Mouse (Mus musculus): ENCODE measurements around the gene Plaa.
A peak's percentile ranks its signal among the peaks of the same experiment; 100 is the strongest.
"Not testable (repeated sequence)": the region's sequence is repeated elsewhere in the genome, so short reads cannot be mapped to it uniquely, and the experiment has no call there.

The Plaa gene

DNA sequence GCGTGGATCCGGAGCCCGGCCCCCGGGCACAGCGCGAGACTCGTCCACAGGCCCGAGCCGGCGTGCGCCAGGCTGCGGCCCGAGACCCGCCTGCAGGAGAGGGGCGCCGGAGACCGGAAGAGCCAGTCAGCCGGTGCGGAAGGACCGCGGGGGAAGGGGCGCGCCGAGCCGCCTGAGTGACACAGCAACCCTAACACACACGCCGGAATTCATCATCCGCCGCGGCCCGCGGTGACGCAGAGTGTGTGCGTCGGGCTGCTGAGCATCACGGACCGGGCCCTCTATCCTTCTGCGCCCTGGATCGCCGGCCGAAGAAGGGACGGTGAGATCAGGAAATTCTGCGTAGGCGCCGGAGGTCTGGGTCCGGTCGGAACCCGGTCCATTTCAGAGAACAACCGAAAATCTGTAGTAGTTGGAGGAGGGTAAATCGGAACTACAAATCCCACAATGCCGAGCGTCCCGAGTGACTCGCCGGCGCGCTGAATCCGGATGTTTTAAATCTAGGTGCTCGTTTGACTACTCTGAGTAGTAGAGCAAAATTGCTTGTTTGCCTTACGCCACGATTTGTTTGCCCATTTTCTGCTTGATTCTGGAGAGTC is at the start of gene Plaa:
Plaa (minus strand) TSS at position 214 of the 599 bp plus-strand sequence.
- DNase-seq (ENCODE audit: low read depth), result peak; percentile 96

DNA sequence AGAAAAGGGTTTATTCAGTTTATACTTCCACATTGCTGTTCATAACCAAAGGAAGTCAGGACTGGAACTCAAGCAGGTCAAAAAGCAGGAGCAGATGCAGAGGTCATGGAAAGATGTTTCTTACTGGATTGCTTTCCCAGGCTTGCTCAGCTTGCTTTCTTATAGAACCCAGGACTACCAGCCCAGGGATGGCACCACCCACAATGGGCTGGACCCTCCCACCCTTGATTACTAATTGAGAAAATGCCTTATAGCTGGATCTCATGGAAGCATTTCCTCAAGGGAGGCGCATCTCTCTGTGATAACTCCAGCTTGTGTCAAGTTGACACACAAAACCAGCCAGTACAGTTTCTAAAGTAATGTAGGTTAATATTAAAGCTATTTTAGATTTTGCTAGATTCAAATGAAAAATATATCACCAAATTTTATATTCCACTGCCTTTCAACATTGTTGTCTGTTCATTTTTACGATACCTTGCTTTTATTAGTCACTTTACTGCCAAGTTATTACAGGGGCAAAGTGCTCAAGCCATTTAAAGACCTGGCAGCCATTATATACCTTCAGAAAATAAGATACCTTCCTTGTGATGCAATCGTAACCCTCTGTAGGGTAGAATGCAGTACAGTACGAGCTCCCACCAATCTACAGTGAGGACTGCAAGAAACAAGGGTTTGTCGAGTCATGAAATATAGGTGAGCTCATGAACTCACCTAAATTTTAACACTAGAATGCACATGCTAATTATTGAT is 47.6 kb upstream of the Plaa start:
- not testable (repeated sequence) for DNase-seq (ENCODE audit: low read depth)

DNA sequence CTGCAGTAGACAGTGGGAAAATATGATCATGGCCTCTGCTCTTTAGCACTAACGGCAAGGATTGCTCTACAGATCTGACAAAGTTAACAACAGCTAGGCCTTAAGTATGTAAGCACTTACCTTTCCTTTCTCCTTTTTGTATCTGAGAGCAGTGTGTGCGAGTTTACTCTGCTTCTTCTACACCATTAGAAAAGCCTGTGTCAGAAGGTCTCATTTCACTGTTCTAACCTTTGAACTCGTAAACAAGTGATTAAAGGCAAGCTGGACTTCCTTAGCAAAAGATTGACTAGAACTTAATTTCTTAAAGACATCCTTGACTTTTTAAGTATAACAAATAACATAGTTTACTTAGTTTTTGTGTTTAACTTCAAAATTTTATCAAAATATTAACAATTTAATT is 46.9 kb upstream of the Plaa start, which contains the start of gene Lrrc19:
Lrrc19 (minus strand) TSS at position 225 of the 400 bp plus-strand sequence.
- DNase-seq (ENCODE audit: low read depth), result no peak

DNA sequence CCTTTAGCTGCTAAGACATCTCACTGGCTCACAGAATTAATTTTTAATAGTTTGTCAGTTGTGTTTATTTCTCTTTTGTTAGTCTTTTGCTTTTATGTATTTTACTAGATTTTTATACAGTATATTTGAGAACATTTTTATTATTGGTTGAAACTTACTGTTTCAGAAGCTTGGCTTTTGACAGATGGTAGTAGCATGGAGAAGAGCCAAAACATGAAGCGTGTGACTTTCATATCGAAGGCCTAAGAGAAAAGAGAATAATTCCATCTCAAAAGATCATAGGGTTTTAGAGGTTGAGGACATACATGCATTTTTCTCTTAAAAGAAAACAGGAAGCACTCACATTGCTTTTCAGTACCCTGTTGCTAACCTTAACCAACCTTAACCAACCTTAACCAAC is 40.1 kb upstream of the Plaa start:
- no peak for DNase-seq (ENCODE audit: low read depth)

DNA sequence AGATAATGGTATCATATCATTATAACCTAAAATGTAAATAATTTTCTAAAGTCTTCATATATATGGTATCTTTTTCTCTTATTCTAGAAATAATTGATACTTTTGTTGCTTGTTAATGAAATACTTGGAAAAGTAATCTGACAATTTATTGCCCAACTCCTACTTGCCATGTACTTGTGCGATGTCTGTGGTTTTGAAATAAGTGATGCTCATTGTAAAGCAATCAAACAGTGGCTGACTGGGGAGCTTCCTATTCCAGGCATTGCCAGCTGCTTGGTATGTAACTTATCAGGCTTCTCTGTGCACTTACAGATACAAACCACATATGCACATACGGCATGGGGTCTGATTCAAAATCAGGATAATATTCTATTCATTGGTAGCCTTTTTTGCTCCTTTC is 17.0 kb upstream of the Plaa start:
- no peak for DNase-seq (ENCODE audit: low read depth)

DNA sequence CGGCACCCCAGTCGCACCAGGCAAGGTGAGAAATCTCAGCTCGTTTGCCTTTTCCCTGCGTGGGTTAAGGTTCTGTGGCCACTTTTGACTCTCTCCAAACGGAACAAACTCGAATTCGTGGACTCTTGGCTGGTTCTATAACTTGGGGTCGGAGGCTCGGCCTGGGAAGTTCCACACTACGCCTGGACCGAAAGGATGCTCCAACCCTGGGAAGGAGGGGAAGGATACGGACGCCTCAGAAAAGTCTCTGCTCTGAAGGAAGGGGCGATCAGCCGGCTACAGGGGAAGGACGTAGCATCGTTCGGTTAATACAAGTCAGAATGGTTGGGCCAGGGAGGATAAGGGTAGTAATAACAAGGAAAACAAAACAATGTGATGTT is 11.6 kb upstream of the Plaa start:
- DNase-seq (ENCODE audit: low read depth), result no peak

DNA sequence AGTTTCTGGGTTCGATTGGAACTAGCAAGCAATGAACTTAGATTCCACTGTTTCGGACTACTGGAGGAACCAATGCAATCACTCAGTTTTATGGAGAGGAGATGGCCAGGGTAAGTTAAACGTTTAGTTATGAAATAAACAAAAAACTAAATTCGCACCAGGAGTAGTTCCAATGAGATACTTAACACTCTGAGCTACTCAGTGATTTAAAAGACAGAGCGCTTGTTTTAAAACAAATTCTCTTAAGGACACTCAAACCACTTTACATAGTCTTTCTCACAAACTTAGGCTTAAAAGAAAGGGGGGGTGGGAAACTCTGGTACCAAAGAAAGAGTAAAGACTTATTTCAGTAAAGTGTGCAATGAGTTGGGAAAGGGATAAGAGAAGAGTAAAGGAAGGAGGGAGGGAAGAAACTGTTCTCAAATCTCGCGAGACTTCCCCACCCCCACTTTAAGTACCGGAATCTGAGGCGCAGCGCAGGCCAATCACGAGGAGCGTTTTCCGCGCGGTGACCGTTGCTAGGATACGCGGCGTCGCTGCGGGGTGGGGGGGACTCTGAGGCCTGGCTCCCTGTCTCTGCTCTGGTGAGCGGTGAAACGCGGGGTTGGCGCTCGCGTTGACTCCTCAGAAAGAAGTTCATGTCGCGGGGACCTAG is 11.1 kb upstream of the Plaa start, which contains the start of gene Ift74:
Ift74 (plus strand) TSS at position 520 of the 655 bp plus-strand sequence.
- peak; percentile 98 for DNase-seq (ENCODE audit: low read depth)

DNA sequence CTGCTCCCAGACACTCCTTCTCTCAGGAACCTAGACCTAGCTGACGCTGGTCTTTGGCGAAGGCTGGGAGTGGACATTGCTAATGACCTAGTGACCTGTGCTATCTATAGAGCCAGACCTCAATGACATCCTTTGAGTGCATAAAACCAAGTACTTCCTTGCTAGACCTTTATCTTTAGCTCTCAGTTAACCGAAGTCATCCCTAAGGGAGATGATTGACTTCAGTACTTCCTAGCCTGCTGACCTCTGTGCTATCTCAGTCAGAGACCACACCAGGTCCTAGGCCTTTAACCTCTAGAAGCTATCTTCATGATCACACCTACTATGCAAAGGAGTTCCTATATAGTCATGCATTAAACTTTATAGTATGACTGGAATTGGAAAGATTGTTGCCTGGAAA is 7.3 kb upstream of the Plaa start:
- DNase-seq (ENCODE audit: low read depth), result no peak

DNA sequence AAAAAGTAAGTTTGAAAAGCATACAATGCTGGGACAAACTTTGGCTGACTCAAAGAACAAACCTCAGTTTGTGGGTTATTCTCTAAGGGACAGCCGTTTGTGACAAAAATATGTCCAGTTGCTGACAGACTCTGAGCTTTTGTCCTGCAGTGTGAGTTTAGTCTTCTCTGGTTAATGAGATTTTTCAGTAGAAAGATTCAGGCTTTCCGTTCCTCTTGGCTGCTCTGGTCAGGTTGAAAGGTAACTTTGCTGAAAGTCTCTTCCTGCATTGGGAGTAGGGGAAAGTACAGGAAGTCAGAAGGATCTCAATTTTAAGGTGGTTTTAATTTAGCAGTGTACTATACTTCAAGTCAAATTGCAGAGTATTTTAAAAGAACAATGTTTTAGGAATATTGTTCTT is 2.5 kb upstream of the Plaa start:
- no peak for DNase-seq (ENCODE audit: low read depth)

DNA sequence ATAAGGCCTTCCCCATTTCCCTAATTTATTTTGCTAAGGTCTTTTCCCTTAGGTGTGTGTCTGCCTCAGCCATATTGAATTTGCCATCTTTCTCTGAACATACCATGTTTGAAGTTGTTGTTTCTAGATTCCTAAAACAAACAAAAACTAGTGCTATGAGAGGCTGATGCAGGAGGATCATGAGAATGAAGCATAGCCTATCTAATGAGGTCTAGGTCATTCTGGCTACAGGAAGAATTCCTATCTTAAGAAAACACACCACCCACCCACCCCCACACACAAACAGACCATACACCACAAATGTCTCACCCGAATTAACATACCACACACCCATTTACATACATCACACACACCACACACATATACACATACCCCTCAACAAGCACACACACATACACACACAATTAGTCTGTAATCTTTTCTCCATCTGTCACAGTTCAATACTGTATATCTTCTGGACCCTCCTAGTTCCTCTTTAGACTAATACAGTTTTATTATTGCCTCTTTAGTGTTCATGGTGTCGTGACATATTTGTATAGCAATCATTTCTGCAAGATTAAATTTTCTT is 1.5 kb upstream of the Plaa start:
- no peak for DNase-seq (ENCODE audit: low read depth)

DNA sequence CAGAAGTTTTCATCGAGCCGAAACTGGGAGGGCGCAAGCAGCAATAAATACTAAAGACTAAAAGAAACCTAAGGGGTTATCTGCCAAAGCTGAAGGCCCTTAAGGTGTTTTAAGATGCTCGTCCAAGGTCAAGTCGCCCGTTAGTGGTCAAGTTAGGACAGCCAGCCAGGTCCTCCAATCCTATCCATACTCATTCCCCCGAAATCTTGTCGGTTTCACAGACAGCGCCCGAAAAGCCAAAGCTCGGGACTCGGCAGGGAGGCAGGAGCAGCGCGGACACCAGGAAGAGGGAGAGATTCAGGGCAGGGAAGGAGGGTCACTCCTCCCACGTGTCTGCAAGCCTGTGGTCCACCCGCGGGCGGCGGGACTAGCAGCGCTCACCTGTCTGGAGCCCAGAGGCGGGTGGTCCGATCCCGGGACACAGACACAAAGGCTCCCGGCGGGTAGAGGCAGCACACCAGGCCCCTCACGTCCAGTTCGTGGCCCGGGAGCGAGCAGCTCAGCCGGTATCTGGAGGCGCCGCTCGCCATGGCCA is 481 bp downstream of the Plaa start:
- no peak for DNase-seq (ENCODE audit: low read depth)

DNA sequence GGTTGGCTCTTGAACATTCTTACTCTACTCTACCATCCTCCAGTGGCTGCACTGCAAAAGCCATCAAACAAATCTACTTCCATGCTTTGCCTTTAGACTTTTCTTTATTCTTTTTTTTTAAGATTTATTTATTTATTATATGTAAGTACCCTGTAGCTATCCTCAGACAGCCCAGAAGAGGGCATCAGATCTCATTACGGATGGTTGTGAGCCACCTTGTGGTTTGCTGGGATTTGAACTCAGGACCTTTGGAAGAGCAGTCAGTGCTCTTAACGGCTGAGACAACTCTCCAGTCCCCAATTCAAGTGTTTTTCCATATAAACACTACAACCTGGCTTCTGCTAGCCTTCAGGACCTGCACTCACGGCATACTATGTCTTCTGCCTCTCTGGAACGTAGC is 1.6 kb downstream of the Plaa start:
- DNase-seq (ENCODE audit: low read depth), result peak; percentile 53

DNA sequence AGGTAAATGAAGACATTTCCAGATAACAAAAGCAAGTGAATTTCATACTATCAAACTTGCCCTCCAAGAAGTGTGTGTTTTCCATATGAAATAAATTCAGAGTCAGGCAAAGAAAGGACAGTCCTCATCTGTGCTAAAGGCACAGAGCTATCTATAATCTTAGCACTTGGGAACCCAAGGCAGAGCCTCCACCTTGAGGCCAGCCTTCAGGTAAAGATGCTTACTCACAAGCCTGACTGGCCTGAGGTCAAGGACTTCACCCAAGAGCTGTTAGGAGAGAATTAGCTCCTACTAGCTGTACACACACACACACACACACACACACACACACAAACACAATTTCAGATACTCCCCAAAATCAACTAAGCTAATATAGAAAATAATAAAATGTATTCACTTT is 10.3 kb downstream of the Plaa start:
- no peak for DNase-seq (ENCODE audit: low read depth)

DNA sequence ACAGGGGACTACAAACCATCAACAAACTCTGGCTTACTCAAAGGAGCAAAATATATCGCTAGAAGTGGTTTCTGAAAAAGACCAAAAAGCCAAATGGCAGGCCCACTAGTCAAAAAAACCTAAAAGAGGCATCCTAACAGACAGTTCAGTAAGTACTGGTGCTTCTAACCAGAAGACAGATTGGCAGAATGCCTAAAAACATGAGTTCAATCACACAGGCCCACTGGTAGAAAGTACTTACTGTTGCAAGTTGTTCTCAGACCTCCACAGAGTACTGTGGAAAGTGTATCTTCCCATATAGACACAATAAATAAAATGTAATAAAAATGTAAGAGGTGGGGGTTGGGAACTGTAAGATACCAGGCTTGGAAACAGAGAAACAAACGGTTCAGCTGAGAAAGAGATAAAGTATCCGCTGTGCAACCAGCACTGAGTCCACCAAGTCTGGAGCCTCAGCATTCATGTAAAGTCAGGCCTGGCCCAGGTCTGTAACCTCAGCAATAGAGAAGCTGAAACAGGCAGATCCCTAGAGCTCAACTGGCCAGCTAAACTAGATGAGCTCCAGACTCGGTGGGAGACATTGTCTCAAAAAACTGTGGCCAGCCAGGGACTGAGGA is 11.2 kb downstream of the Plaa start:
- DNase-seq (ENCODE audit: low read depth), result no peak

DNA sequence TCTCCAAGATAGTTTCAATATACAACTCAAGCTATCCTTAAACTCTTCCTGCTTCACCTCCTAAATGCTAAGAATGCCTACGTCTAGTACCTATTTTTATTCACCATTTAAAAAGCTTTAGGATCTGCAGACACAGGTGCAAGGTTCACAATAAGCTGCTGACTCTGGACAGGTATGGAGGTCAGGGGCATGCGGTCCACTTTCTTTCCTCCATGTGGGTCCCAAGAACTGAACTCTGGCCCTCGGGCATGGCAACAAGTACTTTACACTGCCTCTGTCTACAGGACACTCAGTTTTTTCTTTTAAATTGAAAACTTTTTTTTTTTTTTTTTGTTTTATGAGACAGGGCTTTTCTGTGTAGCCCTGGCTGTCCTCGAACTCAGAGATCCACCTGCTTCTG is 30.4 kb downstream of the Plaa start:
- no peak for DNase-seq (ENCODE audit: low read depth)

DNA sequence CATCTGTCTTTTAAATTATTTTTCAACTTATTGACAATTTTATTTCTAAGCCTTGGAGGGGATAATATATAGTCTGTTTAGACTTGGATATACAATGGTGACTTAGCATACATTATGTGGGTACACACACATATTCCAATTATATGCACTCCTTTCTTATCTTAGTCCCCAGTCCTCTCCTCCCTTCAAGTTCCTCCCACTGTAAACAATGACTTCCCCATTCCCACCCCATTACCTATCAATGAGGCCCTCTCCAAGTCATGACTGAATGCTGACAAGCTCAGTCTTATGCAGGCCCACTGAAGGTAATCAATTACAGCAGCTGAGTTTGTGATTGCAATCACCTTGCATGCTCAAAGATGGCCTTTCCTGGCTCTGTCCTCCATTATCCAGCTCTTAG is 38.7 kb downstream of the Plaa start:
- no peak for DNase-seq (ENCODE audit: low read depth)

DNA sequence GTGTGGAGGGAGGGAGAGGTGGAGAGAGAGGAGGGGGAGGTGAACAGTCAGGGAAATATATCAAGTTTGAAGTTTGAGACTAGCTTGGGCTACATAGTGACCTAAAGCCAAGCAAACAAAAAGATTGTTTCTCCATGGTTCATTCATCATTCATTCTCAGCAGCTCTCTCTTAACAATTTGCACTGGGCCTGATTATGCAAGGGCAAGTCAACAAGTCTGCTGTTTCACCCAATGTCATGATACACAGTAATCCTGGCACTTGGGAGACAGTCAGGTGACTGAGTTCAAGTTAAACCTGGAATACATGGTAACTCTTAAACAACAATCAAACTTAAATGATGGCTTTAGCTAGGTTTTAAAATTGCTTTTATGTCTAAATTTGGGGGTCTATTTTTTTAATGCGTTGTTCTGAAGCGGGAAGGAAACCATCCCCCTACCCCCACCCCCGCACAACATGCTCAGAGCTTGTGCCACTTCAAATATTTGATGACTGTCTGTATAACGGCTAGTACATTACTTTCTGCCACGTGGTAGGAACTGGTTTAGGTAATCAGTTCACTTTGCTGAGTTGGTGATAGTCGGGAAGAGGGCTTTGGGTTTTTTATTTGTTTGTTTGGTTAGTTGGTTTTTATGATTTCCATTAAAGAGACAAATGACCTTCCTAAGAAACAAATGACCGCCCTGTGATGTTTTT is 40.9 kb downstream of the Plaa start:
- no peak for DNase-seq (ENCODE audit: low read depth)

DNA sequence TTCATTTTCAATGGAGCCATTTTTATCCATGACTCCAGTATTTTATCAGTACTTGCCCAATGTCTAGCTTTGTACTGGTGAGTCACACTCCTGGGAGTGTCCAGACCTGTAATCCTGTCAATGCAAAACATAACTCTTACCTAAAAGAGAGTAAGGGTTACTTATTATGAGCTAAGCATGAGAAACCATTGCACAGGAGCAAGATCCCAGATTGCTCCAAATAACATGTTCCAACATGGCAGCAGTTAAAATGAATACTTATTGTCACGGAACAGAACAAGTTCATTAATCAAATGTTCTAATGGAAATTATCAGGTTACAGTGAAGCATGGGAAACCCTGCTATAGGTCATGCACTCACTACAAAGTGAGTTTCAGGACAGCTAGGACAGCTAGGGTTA is 42.7 kb downstream of the Plaa start:
- DNase-seq (ENCODE audit: low read depth), result no peak

DNA sequence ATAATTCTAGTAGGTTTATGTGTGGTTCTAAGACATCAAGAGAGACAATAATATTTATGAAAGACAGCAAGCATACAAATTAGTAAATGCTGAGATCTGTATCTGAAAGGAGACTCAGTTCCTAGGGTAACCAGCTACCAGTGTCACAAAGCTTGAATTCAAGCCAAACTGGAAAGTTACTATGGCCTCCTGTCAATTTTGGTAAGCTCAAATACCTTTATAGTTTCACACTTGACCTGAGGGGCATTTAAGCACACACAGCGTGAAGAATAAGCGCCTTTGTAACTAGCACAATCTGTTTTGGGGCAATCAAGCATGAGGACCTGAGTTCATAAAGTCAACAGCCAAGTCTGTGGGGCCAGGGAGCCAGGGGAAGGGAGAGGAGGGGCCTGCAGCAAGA is 43.8 kb downstream of the Plaa start:
- DNase-seq (ENCODE audit: low read depth), result no peak

DNA sequence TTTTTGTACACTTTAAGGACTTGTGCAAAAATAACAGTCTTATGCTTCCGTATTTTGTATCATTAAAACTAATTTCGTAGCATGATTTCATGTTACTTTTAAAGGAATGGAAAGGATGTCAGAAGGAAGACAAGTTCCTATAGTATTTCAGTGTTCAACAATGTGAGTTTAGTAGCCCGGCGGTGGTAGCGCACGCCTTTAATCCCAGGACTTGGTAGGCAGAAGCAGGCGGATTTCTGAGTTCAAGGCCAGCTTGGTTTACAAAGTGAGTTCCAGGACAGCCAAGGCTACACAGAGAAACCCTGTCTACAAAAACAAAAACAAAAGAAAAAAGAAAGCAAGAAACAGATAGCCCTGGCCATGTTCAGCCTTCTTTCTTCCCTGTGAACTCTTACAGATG is 45.9 kb downstream of the Plaa start:
- no peak for DNase-seq (ENCODE audit: low read depth)

DNA sequence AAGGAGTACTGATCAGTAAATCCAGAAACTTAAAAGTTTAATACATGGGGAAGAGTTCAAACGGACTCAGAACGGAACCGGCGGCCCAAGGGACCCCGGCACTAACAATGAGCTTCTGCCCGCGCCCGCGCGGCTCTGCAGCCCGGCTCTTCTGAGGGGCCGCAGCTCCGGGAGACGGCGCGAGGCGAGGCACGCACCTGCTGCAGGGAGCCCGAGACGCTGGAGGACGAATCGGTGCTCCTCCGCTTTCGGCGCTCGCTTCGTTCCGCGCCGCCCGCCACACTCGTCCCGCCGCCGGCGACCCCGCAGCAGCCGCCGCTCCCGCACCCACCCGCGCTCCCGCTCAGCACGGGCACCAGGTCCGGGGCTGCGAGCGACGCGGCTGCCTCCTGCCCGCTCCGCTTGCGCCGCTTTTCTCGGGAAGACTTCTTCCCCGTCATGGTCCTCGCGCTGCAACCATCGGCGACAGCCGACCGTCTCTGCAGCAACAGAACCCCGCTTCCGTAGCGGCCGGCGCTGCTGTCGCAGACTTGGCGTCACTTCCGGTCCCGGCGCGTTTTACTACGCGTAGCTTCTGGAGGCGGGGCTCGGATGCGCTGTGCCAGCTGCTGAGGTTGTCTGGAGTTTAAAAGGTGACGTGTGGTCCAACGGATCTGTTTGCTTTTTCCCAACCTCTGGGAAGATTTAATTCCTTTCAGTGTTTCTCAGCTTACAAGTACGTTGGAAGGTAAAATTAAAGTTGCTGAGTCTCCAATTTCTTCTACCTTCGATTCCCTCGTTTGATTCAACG is 46.6 kb downstream of the Plaa start, which contains the start of the genes Gm10306 and Caap1:
Gm10306 (plus strand) TSS at position 282 of the 790 bp plus-strand sequence.
Caap1 (minus strand) TSS at position 532 of the 790 bp plus-strand sequence.
- DNase-seq (ENCODE audit: low read depth), result peak; percentile 95
